Comparison of ENCODE assay signal across 7 mouse cellular contexts in genomic region chr19:6363091-6363410, GRCm38 (mm10). TPM values are rescaled to one million over a fixed set of nuclear protein-coding genes. Genes with fewer than 3 reads are reported as not detected.
A peak's percentile ranks its signal among the peaks of the same experiment; 100 is the strongest.
DNase-seq lines count a peak whose midpoint lies in the region; ATAC-seq lines count a peak whose summit lies in the region.

No protein-coding gene starts in this region.

- peak overlapping the region; percentile 97 for H3K4me3 ChIP-seq in megakaryocyte, embryonic 14.5 days (replicated peaks)
- peak overlapping the region; percentile 100 for H3K4me3 ChIP-seq in forebrain, embryonic 12.5 days (replicated peaks)
- peak overlapping the region; percentile 100 for H3K4me3 ChIP-seq in limb, embryonic 15.5 days
- peak overlapping the region; percentile 98 for H3K4me3 ChIP-seq in stomach, embryonic 16.5 days (replicated peaks; ENCODE audit: low read length)

- H3K4me2 ChIP-seq in forebrain, embryonic 12.5 days: peak overlapping the region; percentile 87
- H3K4me2 ChIP-seq in limb, embryonic 15.5 days: peak overlapping the region; percentile 52
- peak overlapping the region; percentile 70 for H3K4me2 ChIP-seq in stomach, embryonic 16.5 days (ENCODE audit: low read depth, low read length)

- 3% methylated on average over 11 of the region's 11 CpGs for WGBS in forebrain, embryonic 12.5 days
- under 1% methylated on average over 11 of the region's 11 CpGs for WGBS in limb, embryonic 15.5 days
- WGBS in stomach, embryonic 16.5 days: under 1% methylated on average over 11 of the region's 11 CpGs

- peaks cover 68% of the 10 kb centered on the region for H3K4me1 ChIP-seq in megakaryocyte, embryonic 14.5 days
- H3K4me1 ChIP-seq in forebrain, embryonic 12.5 days: peaks cover 33% of the 10 kb centered on the region
- H3K4me1 ChIP-seq in limb, embryonic 15.5 days: peaks cover 13% of the 10 kb centered on the region
- peaks cover 16% of the 10 kb centered on the region for H3K4me1 ChIP-seq in stomach, embryonic 16.5 days (ENCODE audit: control insufficient read depth, insufficient read depth, low read length)

- H3K27ac ChIP-seq in forebrain, embryonic 12.5 days: peak overlapping the region; percentile 99
- peak overlapping the region; percentile 76 for H3K27ac ChIP-seq in limb, embryonic 15.5 days
- H3K27ac ChIP-seq in stomach, embryonic 16.5 days (ENCODE audit: low read length): peak overlapping the region; percentile 68

- peaks cover 66% of the 10 kb centered on the region for H3K36me3 ChIP-seq in megakaryocyte, embryonic 14.5 days (replicated peaks; ENCODE audit: low read length)
- peaks cover 33% of the 10 kb centered on the region for H3K36me3 ChIP-seq in forebrain, embryonic 12.5 days (replicated peaks)
- peaks cover 39% of the 10 kb centered on the region for H3K36me3 ChIP-seq in limb, embryonic 15.5 days
- peaks cover 8% of the 10 kb centered on the region for H3K36me3 ChIP-seq in stomach, embryonic 16.5 days (ENCODE audit: control insufficient read depth, insufficient read depth, low read length)

- H3K9ac ChIP-seq in forebrain, embryonic 12.5 days: peak overlapping the region; percentile 38
- H3K9ac ChIP-seq in limb, embryonic 15.5 days: peak overlapping the region; percentile 40; the same call in 1 of the 2 replicates
- peak overlapping the region; percentile 70 for H3K9ac ChIP-seq in stomach, embryonic 16.5 days (ENCODE audit: low read length)

- ATAC-seq in megakaryocyte, adult 5-6 weeks (ENCODE audit: poor library complexity, severe bottlenecking): no peak
- no peak for ATAC-seq in forebrain, embryonic 12.5 days (ENCODE audit: low FRiP score)
- no peak for ATAC-seq in limb, embryonic 15.5 days (ENCODE audit: insufficient number of reproducible peaks, low FRiP score, low TSS enrichment, low read depth)
- ATAC-seq in stomach, embryonic 16.5 days (ENCODE audit: insufficient read depth, low FRiP score): no peak

- DNase-seq in thymus, postnatal 36 days: no peak
- no peak for DNase-seq in retina, embryonic 14.5 days (ENCODE audit: low spot score)

- H3K27me3 ChIP-seq in megakaryocyte, embryonic 14.5 days (replicated peaks): no peaks in the 10 kb centered on the region
- H3K27me3 ChIP-seq in forebrain, embryonic 12.5 days: no peaks in the 10 kb centered on the region
- H3K27me3 ChIP-seq in limb, embryonic 15.5 days: no peaks in the 10 kb centered on the region
- no peaks in the 10 kb centered on the region for H3K27me3 ChIP-seq in stomach, embryonic 16.5 days (ENCODE audit: control insufficient read depth, insufficient read depth, low read length)

- no peaks in the 10 kb centered on the region for H3K9me3 ChIP-seq in megakaryocyte, embryonic 14.5 days
- H3K9me3 ChIP-seq in forebrain, embryonic 12.5 days: no peaks in the 10 kb centered on the region
- H3K9me3 ChIP-seq in limb, embryonic 15.5 days: no peaks in the 10 kb centered on the region
- no peaks in the 10 kb centered on the region for H3K9me3 ChIP-seq in stomach, embryonic 16.5 days (replicated peaks; ENCODE audit: control insufficient read depth, low read length)

RNA-seq across cellular contexts. Expression of gene Sf1, which starts 0.4 kb away (rescaled TPM):
- polyA plus RNA-seq in megakaryocyte, embryonic 14.5 days (2012; ENCODE audit: insufficient read depth, low replicate concordance): 1,025 and 2,643 TPM in 2 replicates
- total RNA-seq in megakaryocyte, adult 5-6 weeks (2015): 164 and 205 TPM in 2 replicates
- 179 and 212 TPM in 2 replicates for total RNA-seq in megakaryocyte, adult 5-6 weeks (2017)
- 204 and 221 TPM in 2 replicates for polyA plus RNA-seq in forebrain, embryonic 12.5 days (2016; fragmentation: Nextera tagmentation; extraction: Ambion mirVana)
- polyA plus RNA-seq in limb, embryonic 15.5 days (2015; fragmentation: Nextera tagmentation; extraction: Ambion mirVana): 115 TPM in 2 replicates
- polyA plus RNA-seq in stomach, embryonic 16.5 days (2015; fragmentation: Nextera tagmentation; extraction: Ambion mirVana): 94.5 and 95.1 TPM in 2 replicates

RNA-seq across cellular contexts. Expression of gene Pygm, which starts 21.1 kb away (rescaled TPM):
- 3.6 TPM in 1 of 2 replicates, not detected in the other for polyA plus RNA-seq in megakaryocyte, embryonic 14.5 days (2012; ENCODE audit: insufficient read depth, low replicate concordance)
- 0.80 and 3.2 TPM in 2 replicates for total RNA-seq in megakaryocyte, adult 5-6 weeks (2015)
- total RNA-seq in megakaryocyte, adult 5-6 weeks (2017): 0.11 and 0.12 TPM in 2 replicates
- 0.78 and 1.5 TPM in 2 replicates for polyA plus RNA-seq in forebrain, embryonic 12.5 days (2016; fragmentation: Nextera tagmentation; extraction: Ambion mirVana)
- 23.4 and 89.0 TPM in 2 replicates for polyA plus RNA-seq in limb, embryonic 15.5 days (2015; fragmentation: Nextera tagmentation; extraction: Ambion mirVana)
- polyA plus RNA-seq in stomach, embryonic 16.5 days (2015; fragmentation: Nextera tagmentation; extraction: Ambion mirVana): 17.7 and 55.0 TPM in 2 replicates

RNA-seq across cellular contexts. Expression of gene Map4k2, which starts 22.1 kb away (rescaled TPM):
- polyA plus RNA-seq in megakaryocyte, embryonic 14.5 days (2012; ENCODE audit: insufficient read depth, low replicate concordance): 9.3 and 21.8 TPM in 2 replicates
- 35.0 and 43.3 TPM in 2 replicates for total RNA-seq in megakaryocyte, adult 5-6 weeks (2015)
- total RNA-seq in megakaryocyte, adult 5-6 weeks (2017): 66.3 and 79.6 TPM in 2 replicates
- polyA plus RNA-seq in forebrain, embryonic 12.5 days (2016; fragmentation: Nextera tagmentation; extraction: Ambion mirVana): 14.4 and 15.1 TPM in 2 replicates
- polyA plus RNA-seq in limb, embryonic 15.5 days (2015; fragmentation: Nextera tagmentation; extraction: Ambion mirVana): 14.6 and 16.2 TPM in 2 replicates
- 11.4 and 11.8 TPM in 2 replicates for polyA plus RNA-seq in stomach, embryonic 16.5 days (2015; fragmentation: Nextera tagmentation; extraction: Ambion mirVana)

RNA-seq across cellular contexts. Expression of gene Men1, which starts 28.3 kb away (rescaled TPM):
- polyA plus RNA-seq in megakaryocyte, embryonic 14.5 days (2012; ENCODE audit: insufficient read depth, low replicate concordance): 70.2 and 174 TPM in 2 replicates
- 15.1 and 16.6 TPM in 2 replicates for total RNA-seq in megakaryocyte, adult 5-6 weeks (2015)
- 19.2 and 20.7 TPM in 2 replicates for total RNA-seq in megakaryocyte, adult 5-6 weeks (2017)
- polyA plus RNA-seq in forebrain, embryonic 12.5 days (2016; fragmentation: Nextera tagmentation; extraction: Ambion mirVana): 97.1 and 107 TPM in 2 replicates
- polyA plus RNA-seq in limb, embryonic 15.5 days (2015; fragmentation: Nextera tagmentation; extraction: Ambion mirVana): 81.5 and 81.7 TPM in 2 replicates
- 59.0 and 60.2 TPM in 2 replicates for polyA plus RNA-seq in stomach, embryonic 16.5 days (2015; fragmentation: Nextera tagmentation; extraction: Ambion mirVana)

RNA-seq across cellular contexts. Expression of gene Rasgrp2, which starts 36.1 kb away (rescaled TPM):
- 458 and 696 TPM in 2 replicates for polyA plus RNA-seq in megakaryocyte, embryonic 14.5 days (2012; ENCODE audit: insufficient read depth, low replicate concordance)
- 213 and 232 TPM in 2 replicates for total RNA-seq in megakaryocyte, adult 5-6 weeks (2015)
- 195 and 214 TPM in 2 replicates for total RNA-seq in megakaryocyte, adult 5-6 weeks (2017)
- polyA plus RNA-seq in forebrain, embryonic 12.5 days (2016; fragmentation: Nextera tagmentation; extraction: Ambion mirVana): 13.1 and 15.1 TPM in 2 replicates
- polyA plus RNA-seq in limb, embryonic 15.5 days (2015; fragmentation: Nextera tagmentation; extraction: Ambion mirVana): 35.8 and 38.8 TPM in 2 replicates
- 72.6 and 74.2 TPM in 2 replicates for polyA plus RNA-seq in stomach, embryonic 16.5 days (2015; fragmentation: Nextera tagmentation; extraction: Ambion mirVana)
